Mouse (Mus musculus): Measurements from ENCODE around the gene Prkca. TPM values are rescaled to one million over a fixed set of nuclear protein-coding genes. Genes with fewer than 3 reads are reported as not detected.
"Not testable (repeated sequence)": the region's sequence is repeated elsewhere in the genome, so short reads cannot be mapped to it uniquely, and the experiment has no call there.

The Prkca gene
- polyA plus RNA-seq, 1 experiment from 2014 or later: 19.8 TPM

DNA sequence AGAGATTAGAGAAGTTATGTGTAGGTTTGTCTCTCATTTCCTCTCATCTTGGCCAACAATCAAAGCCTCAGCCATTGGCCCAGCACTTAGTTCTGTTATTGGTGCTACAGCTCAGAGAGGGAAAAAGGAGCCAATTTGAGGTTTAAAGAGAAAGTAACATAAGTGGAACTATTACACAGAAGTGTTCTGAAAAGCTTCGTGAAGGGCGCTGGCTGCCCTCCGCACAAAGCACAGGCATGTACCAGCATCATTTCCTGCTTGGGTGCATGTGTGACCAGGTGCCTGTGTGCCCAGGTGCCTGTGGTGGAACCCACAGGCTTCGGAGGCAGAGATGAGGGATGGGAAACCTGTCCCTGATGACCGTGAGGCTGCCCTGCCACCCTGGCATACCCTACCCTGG lies 255.7 kb downstream of the Prkca start:
- H3K27ac ChIP-seq (ENCODE audit: low read depth): no peak overlapping the region
- 92% methylated on average over 5 of the region's 5 CpGs for WGBS
- H3K4me3 ChIP-seq (ENCODE audit: low read depth, low read length): no peak overlapping the region
- H3K9me3 ChIP-seq (ENCODE audit: control insufficient read depth, low read length): no peaks in the 10 kb centered on the region
- no peak overlapping the region for H3K9ac ChIP-seq (ENCODE audit: low read length)
- no peak overlapping the region for H3K4me2 ChIP-seq (ENCODE audit: low read length)
- ATAC-seq (replicated peaks; ENCODE audit: low FRiP score, low TSS enrichment, low read depth) (no peak), DNase-seq (ENCODE audit: low spot score) (no peak)
- no peaks in the 10 kb centered on the region for H3K36me3 ChIP-seq (ENCODE audit: control insufficient read depth, insufficient read depth, low read length)
- H3K4me1 ChIP-seq (replicated peaks; ENCODE audit: control insufficient read depth, insufficient read depth, low read length): no peaks in the 10 kb centered on the region
- H3K27me3 ChIP-seq (replicated peaks; ENCODE audit: control insufficient read depth, insufficient read depth, low read length): no peaks in the 10 kb centered on the region

DNA sequence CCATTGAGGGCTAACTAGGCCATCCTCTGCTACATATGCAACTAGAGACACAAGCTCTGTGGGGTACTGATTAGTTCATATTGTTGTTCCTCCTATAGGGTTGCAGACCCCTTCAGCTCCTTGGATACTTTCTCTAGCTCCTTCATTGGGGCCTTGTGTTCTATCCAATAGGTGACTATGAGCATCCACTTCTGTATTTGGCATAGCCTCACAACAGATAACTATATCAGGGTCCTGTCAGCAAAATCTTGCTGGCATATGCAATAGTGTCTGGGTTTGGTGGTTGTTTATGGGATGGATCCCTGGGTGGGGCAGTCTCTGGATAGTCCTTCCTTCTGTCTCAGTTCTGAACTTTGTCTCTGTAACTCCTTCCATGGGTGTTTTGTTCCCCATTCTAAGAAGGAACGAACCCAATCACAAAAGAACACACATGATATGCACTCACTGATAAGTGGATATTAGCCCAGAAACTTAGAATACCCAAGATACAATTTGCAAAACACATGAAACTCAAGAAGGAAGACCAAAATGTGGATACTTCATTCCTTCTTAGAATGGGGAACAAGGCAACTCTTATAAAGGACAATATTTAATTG lies 256.5 kb downstream of the Prkca start:
- H3K4me2 ChIP-seq (ENCODE audit: low read length); H3K4me3 ChIP-seq (ENCODE audit: low read depth, low read length); H3K27ac ChIP-seq (ENCODE audit: low read depth); H3K27me3 ChIP-seq (replicated peaks; ENCODE audit: control insufficient read depth, insufficient read depth, low read length); DNase-seq (ENCODE audit: low spot score); ATAC-seq (replicated peaks; ENCODE audit: low FRiP score, low TSS enrichment, low read depth); H3K4me1 ChIP-seq (replicated peaks; ENCODE audit: control insufficient read depth, insufficient read depth, low read length); H3K36me3 ChIP-seq (ENCODE audit: control insufficient read depth, insufficient read depth, low read length); H3K9me3 ChIP-seq (ENCODE audit: control insufficient read depth, low read length); H3K9ac ChIP-seq (ENCODE audit: low read length): not testable (repeated sequence)
- 84% methylated on average over 1 of the region's 1 CpGs for WGBS

DNA sequence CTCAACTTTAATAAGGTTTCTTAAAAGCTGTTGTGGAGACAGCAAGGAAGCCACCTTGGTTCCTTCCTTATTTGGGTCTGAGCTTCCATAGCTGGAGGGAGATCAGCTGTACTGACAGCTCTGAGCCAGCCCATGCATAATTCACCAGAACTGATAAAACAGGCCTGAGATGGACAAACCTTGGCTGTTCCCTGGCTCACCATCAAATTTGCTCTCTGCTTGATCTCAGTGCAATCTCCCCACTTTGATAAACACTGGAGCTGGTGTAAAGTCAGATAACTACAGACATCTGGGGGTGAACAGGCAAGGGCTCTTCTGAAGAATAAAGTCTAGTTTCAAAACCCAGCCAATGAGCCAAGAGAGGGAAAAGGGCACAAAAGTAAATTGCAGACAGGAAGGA lies 261.1 kb downstream of the Prkca start:
- no peaks in the 10 kb centered on the region for H3K27me3 ChIP-seq (replicated peaks; ENCODE audit: control insufficient read depth, insufficient read depth, low read length)
- no peaks in the 10 kb centered on the region for H3K9me3 ChIP-seq (ENCODE audit: control insufficient read depth, low read length)
- no peaks in the 10 kb centered on the region for H3K36me3 ChIP-seq (ENCODE audit: control insufficient read depth, insufficient read depth, low read length)
- no peaks in the 10 kb centered on the region for H3K4me1 ChIP-seq (replicated peaks; ENCODE audit: control insufficient read depth, insufficient read depth, low read length)
- ATAC-seq (replicated peaks; ENCODE audit: low FRiP score, low TSS enrichment, low read depth) (no peak), DNase-seq (ENCODE audit: low spot score) (no peak)
- no peak overlapping the region for H3K4me2 ChIP-seq (ENCODE audit: low read length)
- H3K9ac ChIP-seq (ENCODE audit: low read length): no peak overlapping the region
- no peak overlapping the region for H3K4me3 ChIP-seq (ENCODE audit: low read depth, low read length)
- H3K27ac ChIP-seq (ENCODE audit: low read depth): no peak overlapping the region

DNA sequence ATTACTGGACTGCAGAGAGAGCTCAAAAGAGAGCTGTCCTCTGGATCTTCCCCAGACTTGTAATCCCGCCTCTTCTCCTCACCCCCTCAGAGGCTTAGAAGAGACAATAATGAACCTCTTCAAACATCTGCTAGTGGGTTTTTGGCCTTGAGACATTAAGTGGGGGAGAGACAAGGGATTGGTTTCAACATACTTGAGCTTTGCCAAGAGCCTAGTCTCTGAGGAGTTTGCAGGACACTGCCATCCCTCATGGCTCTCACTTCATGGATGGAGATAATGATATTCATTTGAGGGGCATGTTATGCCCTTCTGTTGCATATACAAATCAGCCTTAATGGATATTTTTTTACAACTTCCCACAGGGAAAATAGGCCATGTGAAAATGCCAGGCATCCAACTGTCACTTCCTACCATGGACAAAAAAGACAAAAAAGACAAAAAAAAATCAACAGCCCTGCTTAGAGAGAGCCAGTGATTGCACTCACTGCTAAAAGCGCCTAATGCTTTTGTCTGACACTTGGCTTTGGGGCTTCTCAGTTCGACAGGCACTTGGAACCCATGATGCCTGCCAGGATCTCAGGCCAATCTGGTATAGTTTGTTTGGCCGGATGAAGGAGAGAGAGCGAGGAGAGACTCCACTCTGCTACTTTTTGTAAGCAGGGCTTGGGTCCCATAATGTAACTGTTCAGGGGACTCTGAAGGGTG lies 263.6 kb downstream of the Prkca start:
- Histone ChIP-seq H3K4me1 (replicated peaks; ENCODE audit: control insufficient read depth, insufficient read depth, low read length) (no peaks in the 10 kb centered on the region), H3K9ac (ENCODE audit: low read length) (no peak overlapping the region), H3K4me2 (ENCODE audit: low read length) (no peak overlapping the region), H3K27me3 (replicated peaks; ENCODE audit: control insufficient read depth, insufficient read depth, low read length) (no peaks in the 10 kb centered on the region), H3K36me3 (ENCODE audit: control insufficient read depth, insufficient read depth, low read length) (no peaks in the 10 kb centered on the region), H3K9me3 (ENCODE audit: control insufficient read depth, low read length) (no peaks in the 10 kb centered on the region), H3K27ac (ENCODE audit: low read depth) (no peak overlapping the region), H3K4me3 (ENCODE audit: low read depth, low read length) (no peak overlapping the region)
- WGBS: 83% methylated on average over 5 of the region's 5 CpGs
- ATAC-seq (replicated peaks; ENCODE audit: low FRiP score, low TSS enrichment, low read depth) (no peak), DNase-seq (ENCODE audit: low spot score) (no peak)

DNA sequence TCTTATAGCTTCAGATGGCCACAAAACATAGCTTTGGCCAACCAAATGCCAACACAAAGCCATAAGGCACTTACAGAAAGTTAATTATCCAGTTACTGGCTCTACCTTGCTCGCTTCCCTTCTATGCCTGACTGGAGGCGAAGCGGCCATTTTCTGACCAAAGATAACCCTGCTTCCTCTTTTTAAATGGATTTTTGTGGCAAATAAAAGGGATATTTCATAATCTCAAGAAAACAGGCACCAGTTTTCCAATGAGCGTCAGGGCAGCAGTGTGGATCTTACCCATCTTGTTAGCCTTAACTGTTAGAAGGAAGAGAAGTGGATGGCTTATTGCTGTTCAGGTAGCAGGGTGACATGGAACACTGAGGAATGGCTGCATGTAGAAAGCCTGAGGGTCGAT lies 264.3 kb downstream of the Prkca start:
- H3K27ac ChIP-seq (ENCODE audit: low read depth): no peak overlapping the region

DNA sequence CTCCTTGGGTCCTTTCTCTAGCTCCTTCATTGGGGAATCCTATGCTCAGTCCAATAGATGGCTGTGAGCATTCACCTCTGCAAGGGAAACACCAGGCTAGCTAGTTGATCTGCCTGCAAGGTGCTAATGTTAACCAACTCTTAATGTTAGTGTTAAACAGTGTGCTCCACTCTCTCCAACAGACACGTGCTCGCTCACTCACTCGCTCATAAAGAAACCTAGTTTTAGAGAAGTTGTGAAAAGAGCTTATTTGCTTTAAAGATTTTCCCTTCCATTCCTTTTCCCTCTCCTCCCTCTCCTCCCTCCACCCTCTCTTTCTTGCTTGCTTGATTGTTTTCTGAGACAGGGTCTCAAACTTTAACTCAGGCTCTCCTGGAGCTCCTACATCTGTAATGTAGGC lies 266.2 kb downstream of the Prkca start:
- H3K9ac ChIP-seq (ENCODE audit: low read length): no peak overlapping the region
- no peak overlapping the region for H3K4me3 ChIP-seq (ENCODE audit: low read depth, low read length)
- DNase-seq (ENCODE audit: low spot score) (no peak), ATAC-seq (replicated peaks; ENCODE audit: low FRiP score, low TSS enrichment, low read depth) (no peak)
- no peak overlapping the region for H3K27ac ChIP-seq (ENCODE audit: low read depth)
- H3K4me1 ChIP-seq (replicated peaks; ENCODE audit: control insufficient read depth, insufficient read depth, low read length): no peaks in the 10 kb centered on the region
- WGBS: 92% methylated on average over 3 of the region's 3 CpGs
- no peaks in the 10 kb centered on the region for H3K36me3 ChIP-seq (ENCODE audit: control insufficient read depth, insufficient read depth, low read length)
- H3K27me3 ChIP-seq (replicated peaks; ENCODE audit: control insufficient read depth, insufficient read depth, low read length): no peaks in the 10 kb centered on the region
- H3K4me2 ChIP-seq (ENCODE audit: low read length): no peak overlapping the region
- no peaks in the 10 kb centered on the region for H3K9me3 ChIP-seq (ENCODE audit: control insufficient read depth, low read length)

More for the DNA sequence above, 264.3 kb downstream of the Prkca start:
- Histone ChIP-seq H3K4me3 (ENCODE audit: low read depth, low read length) (no peak overlapping the region), H3K9ac (ENCODE audit: low read length) (no peak overlapping the region), H3K4me1 (replicated peaks; ENCODE audit: control insufficient read depth, insufficient read depth, low read length) (no peaks in the 10 kb centered on the region), H3K4me2 (ENCODE audit: low read length) (no peak overlapping the region), H3K27me3 (replicated peaks; ENCODE audit: control insufficient read depth, insufficient read depth, low read length) (no peaks in the 10 kb centered on the region), H3K9me3 (ENCODE audit: control insufficient read depth, low read length) (no peaks in the 10 kb centered on the region), H3K36me3 (ENCODE audit: control insufficient read depth, insufficient read depth, low read length) (no peaks in the 10 kb centered on the region)
- DNase-seq (ENCODE audit: low spot score) (no peak), ATAC-seq (replicated peaks; ENCODE audit: low FRiP score, low TSS enrichment, low read depth) (no peak)
- WGBS: 92% methylated on average over 5 of the region's 5 CpGs

DNA sequence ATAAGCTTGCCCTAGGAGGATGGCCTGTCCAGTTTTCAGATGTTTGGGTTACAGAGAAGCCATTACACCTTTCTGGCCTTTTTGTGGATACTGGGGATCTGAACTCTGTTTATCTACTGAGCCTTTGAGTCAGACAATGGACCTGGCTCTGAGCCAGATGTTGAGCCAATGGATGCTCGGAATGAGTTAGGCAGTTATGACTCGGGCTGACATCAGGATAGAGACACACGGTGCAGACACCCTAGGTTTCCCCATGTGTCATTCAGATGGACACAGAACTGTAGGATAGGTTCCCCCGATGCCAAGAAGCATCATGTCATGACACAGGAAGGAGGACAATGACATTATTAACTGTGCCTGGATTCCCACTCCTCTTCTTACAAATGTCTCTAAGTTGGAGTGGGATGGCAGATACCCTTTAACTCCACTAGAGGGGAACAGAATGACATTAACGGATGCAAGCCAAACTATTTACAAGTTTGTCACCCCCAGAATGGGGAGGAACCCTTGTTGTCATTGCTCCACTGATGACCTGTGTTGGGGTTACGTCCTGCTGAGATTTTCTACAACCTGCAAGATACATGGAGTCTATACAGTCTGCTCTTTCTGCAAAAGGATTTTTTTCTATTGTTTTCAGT lies 271.0 kb downstream of the Prkca start:
- Histone ChIP-seq H3K27ac (ENCODE audit: low read depth) (no peak overlapping the region), H3K4me3 (ENCODE audit: low read depth, low read length) (no peak overlapping the region), H3K9me3 (ENCODE audit: control insufficient read depth, low read length) (no peaks in the 10 kb centered on the region), H3K4me1 (replicated peaks; ENCODE audit: control insufficient read depth, insufficient read depth, low read length) (no peaks in the 10 kb centered on the region), H3K9ac (ENCODE audit: low read length) (no peak overlapping the region), H3K27me3 (replicated peaks; ENCODE audit: control insufficient read depth, insufficient read depth, low read length) (no peaks in the 10 kb centered on the region), H3K36me3 (ENCODE audit: control insufficient read depth, insufficient read depth, low read length) (no peaks in the 10 kb centered on the region), H3K4me2 (ENCODE audit: low read length) (no peak overlapping the region)
- no peak for ATAC-seq (replicated peaks; ENCODE audit: low FRiP score, low TSS enrichment, low read depth)
- no peak for DNase-seq (ENCODE audit: low spot score)
- 73% methylated on average over 6 of the region's 6 CpGs for WGBS

DNA sequence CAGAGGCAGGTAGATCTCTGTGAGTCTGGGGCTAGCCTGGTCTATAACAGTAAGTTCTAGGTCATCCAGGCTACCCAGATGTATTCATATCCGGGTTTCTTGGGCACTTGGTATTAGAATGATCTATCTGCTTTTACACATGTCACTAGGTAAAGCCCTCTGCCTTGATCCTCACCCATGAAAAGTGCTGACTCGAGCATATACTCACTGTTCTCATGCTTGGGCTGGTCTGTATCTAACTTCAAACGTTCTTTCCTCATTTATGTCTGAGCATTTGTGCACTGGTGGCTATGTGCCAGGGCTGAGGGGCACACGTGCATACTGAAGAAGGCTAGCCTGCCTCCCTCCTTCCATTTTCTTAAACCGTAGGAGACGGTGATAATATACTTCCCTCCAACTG lies 272.5 kb downstream of the Prkca start:
- Histone ChIP-seq H3K4me3 (ENCODE audit: low read depth, low read length) (no peak overlapping the region), H3K4me1 (replicated peaks; ENCODE audit: control insufficient read depth, insufficient read depth, low read length) (no peaks in the 10 kb centered on the region), H3K27ac (ENCODE audit: low read depth) (no peak overlapping the region), H3K36me3 (ENCODE audit: control insufficient read depth, insufficient read depth, low read length) (no peaks in the 10 kb centered on the region), H3K4me2 (ENCODE audit: low read length) (no peak overlapping the region), H3K27me3 (replicated peaks; ENCODE audit: control insufficient read depth, insufficient read depth, low read length) (no peaks in the 10 kb centered on the region), H3K9ac (ENCODE audit: low read length) (no peak overlapping the region), H3K9me3 (ENCODE audit: control insufficient read depth, low read length) (no peaks in the 10 kb centered on the region)
- ATAC-seq (replicated peaks; ENCODE audit: low FRiP score, low TSS enrichment, low read depth) (no peak), DNase-seq (ENCODE audit: low spot score) (no peak)
- 80% methylated on average over 6 of the region's 6 CpGs for WGBS

DNA sequence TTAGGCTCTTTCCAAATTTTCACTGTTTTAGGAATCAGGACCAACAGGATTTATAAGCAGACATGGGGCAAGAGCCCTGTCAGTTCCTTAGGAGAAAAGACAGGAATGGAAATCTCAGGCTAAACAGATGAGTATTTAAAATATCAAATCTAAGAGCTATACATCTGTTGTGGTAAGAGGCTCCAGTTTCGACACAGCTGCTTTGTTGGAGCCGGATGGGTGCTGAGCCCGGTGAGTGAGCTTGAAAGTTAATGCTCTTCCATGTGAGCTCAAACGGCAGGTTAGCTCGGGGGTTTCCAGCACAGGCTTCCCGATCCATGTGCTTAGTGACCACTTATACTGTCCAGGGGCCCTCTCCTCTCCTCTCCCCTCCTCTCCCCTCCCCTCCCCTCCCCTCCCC lies 273.7 kb downstream of the Prkca start:
- Histone ChIP-seq H3K9me3 (ENCODE audit: control insufficient read depth, low read length) (no peaks in the 10 kb centered on the region), H3K4me2 (ENCODE audit: low read length) (no peak overlapping the region), H3K27ac (ENCODE audit: low read depth) (no peak overlapping the region), H3K9ac (ENCODE audit: low read length) (no peak overlapping the region), H3K4me3 (ENCODE audit: low read depth, low read length) (no peak overlapping the region), H3K4me1 (replicated peaks; ENCODE audit: control insufficient read depth, insufficient read depth, low read length) (no peaks in the 10 kb centered on the region), H3K27me3 (replicated peaks; ENCODE audit: control insufficient read depth, insufficient read depth, low read length) (no peaks in the 10 kb centered on the region), H3K36me3 (ENCODE audit: control insufficient read depth, insufficient read depth, low read length) (no peaks in the 10 kb centered on the region)
- DNase-seq (ENCODE audit: low spot score) (no peak), ATAC-seq (replicated peaks; ENCODE audit: low FRiP score, low TSS enrichment, low read depth) (no peak)
- WGBS: 49% methylated on average over 6 of the region's 6 CpGs
